Mouse (Mus musculus): ENCODE results near the gene Tmem185a. TPM values are rescaled to one million over a fixed set of nuclear protein-coding genes. Genes with fewer than 3 reads are reported as not detected.
"Not testable (repeated sequence)": the region's sequence is repeated elsewhere in the genome, so short reads cannot be mapped to it uniquely, and the experiment has no call there.

The Tmem185a gene
- total RNA-seq (2022) = 100 to 1,000 TPM in 1 of 4 experiments, 10 to 100 TPM in 3; 49.8 to 114 (median 69.4) TPM

- peak; percentile 76 for DNase-seq
These were observed at the start of gene Tmem185a for GRCm38 (mm10) chrX:70476792-70477776. TSS of gene Tmem185a (minus strand) at chrX:70477180.

GRCm38 (mm10) chrX:70514413-70514812 lies 37.4 kb upstream of the Tmem185a start:
- not testable (repeated sequence) for DNase-seq

DNA sequence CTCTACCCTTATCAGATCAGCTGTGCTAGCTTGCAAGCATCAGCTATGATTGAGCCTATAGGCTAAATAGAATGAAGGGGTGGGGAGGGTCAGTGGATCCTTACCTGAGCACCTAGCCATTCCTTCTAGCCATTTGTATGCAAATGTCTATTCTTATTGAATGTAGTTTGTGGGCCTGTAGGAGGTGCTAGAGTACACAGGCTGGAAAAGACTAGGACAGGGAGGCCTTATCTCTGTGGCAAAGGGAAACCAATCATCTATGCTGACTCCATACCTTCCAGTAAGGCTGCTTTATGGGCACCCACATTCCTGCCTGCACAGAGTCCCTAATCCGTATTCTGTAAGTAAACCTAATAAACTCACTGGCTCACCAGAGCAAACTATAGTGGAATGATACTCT lies 10.3 kb upstream of the Tmem185a start:
- not testable (repeated sequence) for DNase-seq

- no peak for DNase-seq
These were observed 5.2 kb upstream of the Tmem185a start for GRCm38 (mm10) chrX:70482154-70482553.

DNA sequence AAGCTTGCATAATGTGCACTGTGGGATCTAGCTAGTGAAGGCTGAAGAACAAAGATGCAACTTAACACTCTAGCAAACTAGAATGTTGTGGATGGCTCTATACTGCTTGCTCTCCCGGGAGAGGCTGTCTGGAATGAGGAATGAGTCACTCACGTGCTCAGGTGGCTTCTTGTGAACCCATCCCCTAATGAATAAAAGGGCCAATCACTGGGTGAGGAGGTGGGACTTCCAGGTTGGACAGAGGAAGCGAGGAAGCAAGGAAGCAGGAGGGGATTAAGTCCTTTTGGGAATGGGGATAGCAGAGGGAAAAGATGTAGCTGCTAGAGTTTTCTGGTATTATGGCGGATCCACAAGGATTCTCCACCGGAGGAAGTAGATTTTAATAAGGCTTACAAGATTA lies 1.7 kb upstream of the Tmem185a start:
- no peak for DNase-seq

GRCm38 (mm10) chrX:70475215-70475765 lies 1.7 kb downstream of the Tmem185a start:
- no peak for DNase-seq

DNA sequence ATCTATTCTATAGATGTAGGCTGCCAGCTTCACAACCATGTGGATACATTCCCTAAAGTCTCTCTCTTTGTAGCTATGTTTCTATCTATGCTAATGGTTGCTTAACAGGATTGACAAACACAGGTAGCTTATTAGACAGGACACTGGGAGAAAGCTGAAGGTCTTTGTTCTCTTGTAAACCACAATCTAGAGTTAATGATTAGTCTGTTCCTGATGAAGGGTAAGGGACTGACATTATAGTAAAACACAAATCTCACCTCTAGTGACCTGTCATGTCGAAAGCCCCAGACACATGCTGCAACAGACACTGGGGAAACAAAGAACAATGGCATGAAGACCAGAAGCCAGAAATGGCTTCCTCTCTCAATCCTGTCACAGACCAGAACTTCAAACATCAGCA lies 10.1 kb downstream of the Tmem185a start:
- DNase-seq = no peak

DNA sequence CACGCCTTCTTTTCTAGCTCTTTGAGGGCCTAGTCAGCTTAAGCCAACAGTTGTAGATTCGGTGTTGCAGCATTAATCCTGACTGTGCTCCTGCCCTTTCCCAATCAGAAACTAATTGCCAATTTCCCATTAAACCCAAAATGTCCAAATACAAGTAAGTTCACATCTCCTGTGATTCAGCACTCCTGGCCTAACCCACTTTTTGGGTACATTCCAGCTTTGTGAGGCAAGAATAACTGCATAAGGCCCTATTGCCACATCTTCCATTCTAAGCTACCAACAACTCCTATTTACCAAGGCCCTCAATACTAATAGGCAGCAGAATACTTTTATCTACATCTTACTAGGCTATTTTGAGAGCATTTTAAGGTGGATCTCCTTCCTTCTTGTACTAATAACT lies 11.5 kb downstream of the Tmem185a start:
- DNase-seq = peak; percentile 25

DNA sequence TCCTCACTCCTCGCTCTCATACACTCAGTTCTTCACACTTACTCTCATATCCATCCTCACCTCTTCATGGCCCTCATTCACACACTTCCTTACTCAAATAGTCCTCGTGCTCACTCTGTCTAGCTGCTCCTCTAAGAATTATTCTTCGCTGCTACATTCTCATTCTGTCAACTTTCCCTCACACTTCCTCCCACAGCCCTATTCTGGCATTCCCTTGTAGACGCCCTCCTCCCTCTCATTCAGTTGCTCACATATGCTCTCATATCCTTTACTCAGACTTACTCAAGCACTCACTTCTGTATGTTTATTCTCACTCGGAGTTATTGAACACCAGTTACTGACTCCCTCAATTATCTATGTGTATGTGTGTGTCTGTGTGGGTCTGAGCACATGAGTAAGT lies 13.4 kb downstream of the Tmem185a start:
- no peak for DNase-seq

- DNase-seq = not testable (repeated sequence)
These were observed 24.6 kb downstream of the Tmem185a start for GRCm38 (mm10) chrX:70452359-70452758.

DNA sequence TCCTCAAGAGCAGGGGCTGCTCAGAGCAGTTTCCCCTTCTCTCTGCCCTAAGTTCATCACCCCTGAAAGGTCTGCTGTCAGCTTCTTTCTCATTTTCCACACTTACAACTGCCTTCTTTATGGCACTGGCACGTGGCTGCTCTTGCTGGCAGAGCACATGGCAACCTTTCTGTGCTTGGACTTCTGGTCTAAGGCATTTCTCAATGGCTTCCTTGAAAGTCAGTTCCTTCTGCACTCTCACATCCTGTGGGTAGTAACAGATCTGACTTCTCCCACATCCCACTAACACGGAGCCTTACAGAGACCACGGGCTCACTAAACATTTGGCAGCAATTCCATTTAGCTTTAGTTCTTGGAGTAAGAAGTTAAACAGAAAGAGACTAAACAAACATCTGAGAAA lies 51.5 kb downstream of the Tmem185a start:
- DNase-seq = not testable (repeated sequence)

Other genes with a start within 250 kb of the Tmem185a start
- gene Ids, start 112.1 kb downstream of the Tmem185a start, total RNA-seq (2022) = 10 to 100 TPM; 35.0 to 57.8 (median 49.0) TPM
- 10 to 100 TPM; 16.0 to 21.0 (median 19.9) TPM for gene 1110012L19Rik, start 91.3 kb downstream of the Tmem185a start, total RNA-seq (2022)

All from adrenal gland, adult 8-10 months (tissue).